Mouse (Mus musculus) intestine, embryonic 14.5 days (tissue): ENCODE measurements around the gene Dhx8. TPM values are rescaled to one million over a fixed set of nuclear protein-coding genes. Genes with fewer than 3 reads are reported as not detected.

Source experiments
- ATAC-seq: fragments of 200-750 bp; cut with Nextera tagmentation; replicated peaks from 2 replicates; pipeline ENCODE4 v1.8.0; 2017; ENCODE audit warnings: low read depth, moderate number of reproducible peaks, moderate TSS enrichment, moderate library complexity; ENCODE audit not compliant: low FRiP score, low TSS enrichment
- DNase-seq: peaks from one replicate; pipeline ENCODE4 v3.0.0-alpha.2; 2018; ENCODE audit warnings: low spot score
- H3K27ac ChIP-seq: fragments of 300-500 bp; sonication (generic); 2 replicates; pipeline ENCODE4 v1.5.1; 2014; ENCODE audit warnings: low read depth, mild to moderate bottlenecking, control low read depth
- H3K27me3 ChIP-seq: fragments of 300-500 bp; sonication (generic); replicated peaks from 2 replicates; pipeline ENCODE4 v1.6.1; 2014; ENCODE audit warnings: low read length, control low read depth; ENCODE audit not compliant: control insufficient read depth, insufficient read depth
- H3K36me3 ChIP-seq: fragments of 300-500 bp; sonication (generic); 2 replicates; pipeline ENCODE4 v1.6.1; 2014; ENCODE audit warnings: low read length, control low read depth; ENCODE audit not compliant: control insufficient read depth, insufficient read depth
- H3K4me1 ChIP-seq: fragments of 300-500 bp; sonication (generic); replicated peaks from 2 replicates; pipeline ENCODE4 v1.6.1; 2014; ENCODE audit warnings: low read length, control low read depth, mixed read lengths; ENCODE audit not compliant: control insufficient read depth, insufficient read depth
- H3K4me2 ChIP-seq: fragments of 300-500 bp; sonication (generic); 2 replicates; pipeline ENCODE4 v1.6.1; 2014; ENCODE audit warnings: low read length
- H3K4me3 ChIP-seq: fragments of 300-500 bp; sonication (generic); 2 replicates; pipeline ENCODE4 v1.5.1; 2014; ENCODE audit warnings: low read depth, low read length, control low read depth, mixed read lengths
- H3K9ac ChIP-seq: fragments of 300-500 bp; sonication (generic); 2 replicates; pipeline ENCODE4 v1.6.1; 2014; ENCODE audit warnings: mild to moderate bottlenecking, low read length
- H3K9me3 ChIP-seq: fragments of 300-500 bp; sonication (generic); 2 replicates; pipeline ENCODE4 v1.6.1; 2016; ENCODE audit warnings: low read length, control low read depth; ENCODE audit not compliant: control insufficient read depth
- WGBS: fragments of 180-500 bp; shearing (Covaris S2); extraction: QIAGEN DNeasy Blood & Tissue Kit; methylation state at CpG from one replicate; pipeline ENCODE4 v1.1.7; 2014; 5-methylcytosine and 5-hydroxymethylcytosine counted together
- polyA plus RNA-seq: library from polyadenylated mRNA; unstranded; fragments of >200 nt; fragmentation: Nextera tagmentation; extraction: Ambion mirVana; gene quantifications from 2 replicates; pipeline ENCODE4 v1.2.1, GENCODE M21; 2014

Dhx8 gene
- polyA plus RNA-seq, 1 experiment from 2014 or later, result 28.3 TPM

GRCm38 (mm10) chr11:101797355-101797754 is 64.6 kb downstream of the Dhx8 start:
- Histone ChIP-seq H3K9ac (no peak overlapping the region), H3K4me1 (peaks cover 6% of the 10 kb centered on the region; the same call in 1 of the 2 replicates), H3K27ac (no peak overlapping the region), H3K36me3 (no peaks in the 10 kb centered on the region), H3K27me3 (no peaks in the 10 kb centered on the region), H3K4me3 (no peak overlapping the region), H3K4me2 (no peak overlapping the region), H3K9me3 (no peaks in the 10 kb centered on the region)
- no peak for DNase-seq
- ATAC-seq, result no peak
- 91% methylated on average over 2 of the region's 2 CpGs for WGBS

GRCm38 (mm10) chr11:101798083-101798482 is 65.4 kb downstream of the Dhx8 start:
- Histone ChIP-seq H3K9me3 (no peaks in the 10 kb centered on the region), H3K4me3 (no peak overlapping the region), H3K4me2 (no peak overlapping the region), H3K9ac (no peak overlapping the region), H3K36me3 (no peaks in the 10 kb centered on the region), H3K27ac (no peak overlapping the region), H3K27me3 (no peaks in the 10 kb centered on the region), H3K4me1 (peaks cover 6% of the 10 kb centered on the region; the same call in 1 of the 2 replicates)
- 38% methylated on average over 8 of the region's 8 CpGs for WGBS
- ATAC-seq (no peak), DNase-seq (no peak)

DNA sequence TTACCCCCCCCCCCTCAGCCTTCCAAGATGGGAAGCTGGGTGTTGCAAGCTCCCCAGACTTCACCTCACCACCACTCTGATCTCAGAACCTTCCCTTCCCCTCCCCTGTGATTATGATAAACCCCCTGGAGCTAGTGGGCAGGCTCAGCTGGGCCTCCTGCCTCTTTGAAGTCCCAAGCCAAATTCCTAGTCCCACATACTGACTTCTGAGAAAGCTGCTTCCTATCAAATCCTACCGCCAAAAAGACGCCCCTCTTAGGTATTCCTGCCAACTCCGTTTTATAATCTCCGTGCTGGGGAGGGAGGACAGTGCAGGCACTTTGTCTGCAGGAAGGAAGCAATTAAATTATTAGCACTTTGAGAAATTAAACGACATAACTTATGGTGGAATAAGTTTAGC is 68.7 kb downstream of the Dhx8 start:
- H3K27ac ChIP-seq, result no peak overlapping the region
- no peak overlapping the region for H3K9ac ChIP-seq
- ATAC-seq (no peak), DNase-seq (no peak)
- 13% methylated on average over 5 of the region's 5 CpGs for WGBS
- no peaks in the 10 kb centered on the region for H3K36me3 ChIP-seq
- no peaks in the 10 kb centered on the region for H3K27me3 ChIP-seq
- H3K4me1 ChIP-seq, result peaks cover 6% of the 10 kb centered on the region; the same call in 1 of the 2 replicates
- H3K4me2 ChIP-seq, result no peak overlapping the region
- no peak overlapping the region for H3K4me3 ChIP-seq
- no peaks in the 10 kb centered on the region for H3K9me3 ChIP-seq

DNA sequence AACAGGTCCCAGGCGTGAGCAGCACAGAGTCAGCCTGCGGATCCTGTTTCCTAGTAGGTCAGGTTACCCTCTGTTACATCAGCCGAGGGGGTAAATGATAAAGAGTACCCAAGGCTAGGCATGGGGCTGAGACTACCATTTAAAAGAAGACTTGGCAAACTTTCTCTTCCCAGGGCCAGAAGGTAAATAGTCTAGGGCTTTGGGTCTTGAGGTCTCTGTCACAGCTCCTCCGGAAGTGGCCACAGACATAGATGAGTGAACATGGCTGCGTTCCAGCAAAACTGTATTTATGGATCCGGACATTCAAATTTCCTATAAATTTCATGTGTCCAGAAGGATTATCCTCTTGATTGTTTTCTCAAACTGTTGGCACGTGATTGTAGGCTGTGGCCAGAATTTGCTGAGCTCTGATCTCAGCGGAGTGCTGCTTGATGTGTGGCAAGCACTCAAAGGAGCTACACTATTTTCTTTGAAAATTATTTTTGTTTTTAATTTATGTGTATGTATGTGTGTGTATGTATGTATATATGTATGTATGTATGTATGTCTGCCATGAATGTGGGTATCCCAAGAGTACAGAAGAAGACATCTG is 72.5 kb downstream of the Dhx8 start:
- Histone ChIP-seq H3K27me3 (no peaks in the 10 kb centered on the region), H3K9me3 (no peaks in the 10 kb centered on the region), H3K4me1 (peaks cover 6% of the 10 kb centered on the region; the same call in 1 of the 2 replicates), H3K9ac (no peak overlapping the region), H3K4me3 (no peak overlapping the region), H3K27ac (no peak overlapping the region), H3K4me2 (no peak overlapping the region), H3K36me3 (no peaks in the 10 kb centered on the region)
- DNase-seq, result no peak
- 81% methylated on average over 8 of the region's 8 CpGs for WGBS
- no peak for ATAC-seq

GRCm38 (mm10) chr11:101806741-101807140 is 74.0 kb downstream of the Dhx8 start:
- Histone ChIP-seq H3K4me3 (no peak overlapping the region), H3K9me3 (no peaks in the 10 kb centered on the region), H3K36me3 (no peaks in the 10 kb centered on the region), H3K4me1 (no peaks in the 10 kb centered on the region), H3K9ac (no peak overlapping the region), H3K4me2 (no peak overlapping the region), H3K27me3 (no peaks in the 10 kb centered on the region), H3K27ac (no peak overlapping the region)
- ATAC-seq (no peak), DNase-seq (no peak)
- WGBS, result 47% methylated on average over 12 of the region's 12 CpGs

DNA sequence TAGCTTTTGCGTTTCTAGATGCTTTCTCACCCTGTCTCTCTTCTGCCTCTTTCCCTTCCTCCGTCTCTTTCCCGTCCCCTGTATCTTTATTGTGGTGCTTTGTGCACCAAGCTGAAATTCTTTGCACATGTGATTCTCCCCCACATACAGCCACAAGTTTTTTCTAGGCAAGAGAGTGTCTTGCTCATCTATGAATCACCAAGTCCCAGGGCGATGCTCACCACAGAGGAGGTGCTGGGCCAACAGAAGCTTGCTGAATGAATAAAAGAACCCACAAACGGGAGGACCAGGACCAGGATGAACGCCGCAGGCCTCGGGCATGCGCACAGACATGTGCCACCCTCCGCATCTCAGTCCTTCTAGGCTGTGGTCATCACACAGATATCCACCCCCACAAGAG is 74.5 kb downstream of the Dhx8 start:
- Histone ChIP-seq H3K27me3 (no peaks in the 10 kb centered on the region), H3K9me3 (no peaks in the 10 kb centered on the region), H3K27ac (no peak overlapping the region), H3K4me2 (no peak overlapping the region), H3K4me1 (no peaks in the 10 kb centered on the region), H3K36me3 (no peaks in the 10 kb centered on the region), H3K4me3 (no peak overlapping the region), H3K9ac (no peak overlapping the region)
- no peak for DNase-seq
- ATAC-seq, result no peak
- 83% methylated on average over 10 of the region's 10 CpGs for WGBS

DNA sequence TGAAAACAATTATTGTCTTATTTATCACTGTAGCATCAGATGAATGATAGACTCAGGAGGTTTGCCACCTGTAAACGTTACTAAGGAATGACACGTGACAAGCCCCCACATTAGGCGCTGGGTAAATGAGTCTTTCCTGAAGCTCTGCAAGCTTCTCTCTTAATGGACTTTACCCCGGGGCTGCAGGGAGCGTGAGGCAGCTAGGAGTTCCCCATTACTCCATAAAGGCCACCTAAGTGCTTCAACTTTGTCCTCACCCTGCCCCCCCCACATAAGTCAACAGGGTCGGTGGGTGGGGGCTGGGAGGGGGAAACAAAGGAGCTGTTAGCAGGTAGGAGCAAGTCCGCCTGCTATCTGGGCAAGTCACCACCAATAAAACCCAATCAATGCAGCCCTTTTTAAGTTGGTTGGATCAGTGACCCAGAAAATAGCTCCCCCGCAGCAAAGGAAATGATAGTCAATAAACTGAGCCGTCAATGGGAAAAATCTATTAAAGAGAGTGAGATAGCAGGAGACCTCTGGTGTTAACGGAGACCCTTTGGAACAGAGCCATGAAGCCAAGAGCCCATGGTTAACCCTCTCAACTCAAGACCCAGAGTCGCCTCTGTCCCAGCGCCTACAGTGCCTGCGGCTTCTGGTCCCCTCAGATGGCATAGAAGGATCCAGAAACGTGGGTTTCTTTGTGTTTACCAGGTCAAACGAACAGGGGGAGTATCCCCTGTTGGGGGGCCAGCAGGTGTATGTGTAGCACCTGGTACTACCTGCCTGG is 76.5 kb downstream of the Dhx8 start:
- no peak overlapping the region for H3K4me2 ChIP-seq
- WGBS, result 31% methylated on average over 15 of the region's 15 CpGs
- peaks cover 1% of the 10 kb centered on the region for H3K4me1 ChIP-seq
- no peak overlapping the region for H3K4me3 ChIP-seq
- no peaks in the 10 kb centered on the region for H3K9me3 ChIP-seq
- no peaks in the 10 kb centered on the region for H3K36me3 ChIP-seq
- H3K27me3 ChIP-seq, result no peaks in the 10 kb centered on the region
- no peak overlapping the region for H3K27ac ChIP-seq
- DNase-seq, result no peak
- ATAC-seq, result peak; percentile 86
- H3K9ac ChIP-seq, result no peak overlapping the region

DNA sequence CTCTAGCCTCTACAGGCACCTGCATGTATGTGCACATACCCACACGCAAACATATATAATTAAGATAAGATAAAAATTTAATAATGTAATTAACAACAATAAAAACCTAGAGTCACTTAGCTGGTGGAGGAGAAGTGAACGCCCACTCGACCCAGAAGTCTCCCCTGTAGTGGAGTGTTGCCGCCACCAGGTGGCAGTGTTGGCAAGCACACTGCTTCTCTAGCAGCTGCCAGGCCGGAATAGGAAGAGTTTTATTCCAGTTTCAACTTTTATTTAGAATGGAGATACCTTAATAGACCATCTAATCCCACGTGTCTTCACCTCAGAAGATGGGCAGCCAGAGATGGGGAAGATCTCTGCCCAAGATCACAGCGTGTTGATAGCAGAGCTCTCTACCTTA is 80.5 kb downstream of the Dhx8 start:
- Histone ChIP-seq H3K4me2 (no peak overlapping the region), H3K27ac (no peak overlapping the region), H3K9me3 (no peaks in the 10 kb centered on the region), H3K9ac (no peak overlapping the region), H3K4me3 (no peak overlapping the region), H3K4me1 (peaks cover 17% of the 10 kb centered on the region), H3K27me3 (no peaks in the 10 kb centered on the region), H3K36me3 (no peaks in the 10 kb centered on the region)
- ATAC-seq (no peak), DNase-seq (peak; percentile 91)
- under 1% methylated on average over 7 of the region's 7 CpGs for WGBS
